Mouse (Mus musculus) cerebral cortex, adult 2 months (tissue): Measurements from ENCODE around the gene Gbp8.

ENCODE experiments used
- WGBS: fragments of 180-500 bp; shearing (Covaris S2); methylation state at CpG from one replicate; pipeline ENCODE4 v1.1.7; 2018; 5-methylcytosine and 5-hydroxymethylcytosine counted together

Gbp8 gene

DNA sequence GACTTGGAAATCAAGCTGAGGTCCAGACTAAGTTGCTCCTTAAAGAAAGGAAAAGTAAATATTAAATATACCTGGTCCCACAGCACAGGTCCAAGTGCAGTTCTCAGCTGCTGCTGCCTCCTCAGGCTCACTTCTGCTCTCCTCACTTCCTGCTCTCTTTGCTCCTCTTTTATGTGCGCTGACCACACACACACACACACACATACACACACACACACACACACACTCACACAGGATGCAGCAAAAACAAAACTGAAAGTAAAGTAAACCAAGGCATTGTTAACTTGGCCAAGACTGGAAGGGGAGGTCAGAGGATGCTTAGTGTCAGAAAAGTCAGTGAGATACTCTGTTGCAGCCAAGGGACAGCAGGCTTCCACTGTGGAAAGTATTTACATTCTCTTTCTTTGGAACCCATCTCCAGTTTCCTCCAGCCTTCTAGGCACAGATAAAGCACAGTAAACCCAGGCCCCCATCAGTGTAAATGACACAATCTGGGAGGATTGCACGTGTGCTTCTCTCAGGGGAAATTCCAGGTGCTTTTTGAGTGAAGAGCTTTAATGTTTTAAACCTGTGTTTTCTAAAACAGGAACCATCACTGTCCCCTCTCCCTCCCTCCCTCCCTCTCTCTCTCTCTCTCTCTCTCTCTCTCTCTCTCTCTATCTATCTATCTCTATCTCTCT lies at the start of gene Gbp8, which contains the start of the genes Gbp9 and Gbp4:
Gbp8 (minus strand) TSS at position 132 of the 680 bp plus-strand sequence.
Gbp9 (minus strand) TSS at position 131 of the 680 bp plus-strand sequence.
Gbp4 (minus strand) TSS at position 178 of the 680 bp plus-strand sequence.
- WGBS: 33% methylated on average over 2 of the region's 2 CpGs

GRCm38 (mm10) chr5:105156582-105156981 lies 17.2 kb upstream of the Gbp8 start:
- WGBS: 70% methylated on average over 5 of the region's 5 CpGs

DNA sequence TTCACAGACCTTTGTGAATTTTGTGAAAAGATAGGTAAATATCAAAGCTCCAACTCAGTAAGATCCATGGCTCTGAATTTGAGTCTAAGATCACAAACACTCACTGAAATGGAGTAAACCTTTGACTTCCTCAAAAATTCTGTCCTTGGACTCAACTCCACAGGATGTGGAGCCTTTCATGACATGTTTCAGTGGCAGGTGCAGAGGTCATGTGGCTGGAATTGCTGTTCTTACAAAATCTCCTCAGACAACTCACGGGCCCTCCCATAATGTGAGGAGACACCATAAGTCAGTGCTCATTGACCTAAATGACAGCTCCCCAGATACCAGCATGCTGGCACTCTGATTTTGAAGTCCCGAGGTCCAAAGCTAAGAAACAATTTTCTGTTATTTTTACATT lies 8.7 kb upstream of the Gbp8 start:
- WGBS: 65% methylated on average over 2 of the region's 2 CpGs

DNA sequence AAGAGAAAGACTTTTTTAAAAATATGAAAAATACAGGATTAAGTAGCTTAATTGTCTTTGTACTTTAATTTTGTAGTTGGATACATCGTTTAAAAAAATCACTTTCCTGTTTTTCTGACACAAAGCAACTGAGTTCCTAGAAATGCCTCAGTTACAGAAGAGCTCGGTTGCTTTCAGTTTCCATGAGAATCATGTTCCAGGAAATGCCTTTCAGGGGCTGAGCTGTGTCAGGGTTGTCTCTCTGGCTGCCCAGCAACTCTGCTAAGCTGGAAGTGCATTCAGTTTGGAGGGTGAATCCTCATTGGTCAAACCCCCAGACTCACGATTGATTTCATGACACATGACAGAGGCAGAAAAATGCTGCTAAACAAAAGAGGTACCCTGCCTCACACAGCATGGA lies 6.4 kb upstream of the Gbp8 start:
- WGBS: 45% methylated on average over 3 of the region's 3 CpGs

DNA sequence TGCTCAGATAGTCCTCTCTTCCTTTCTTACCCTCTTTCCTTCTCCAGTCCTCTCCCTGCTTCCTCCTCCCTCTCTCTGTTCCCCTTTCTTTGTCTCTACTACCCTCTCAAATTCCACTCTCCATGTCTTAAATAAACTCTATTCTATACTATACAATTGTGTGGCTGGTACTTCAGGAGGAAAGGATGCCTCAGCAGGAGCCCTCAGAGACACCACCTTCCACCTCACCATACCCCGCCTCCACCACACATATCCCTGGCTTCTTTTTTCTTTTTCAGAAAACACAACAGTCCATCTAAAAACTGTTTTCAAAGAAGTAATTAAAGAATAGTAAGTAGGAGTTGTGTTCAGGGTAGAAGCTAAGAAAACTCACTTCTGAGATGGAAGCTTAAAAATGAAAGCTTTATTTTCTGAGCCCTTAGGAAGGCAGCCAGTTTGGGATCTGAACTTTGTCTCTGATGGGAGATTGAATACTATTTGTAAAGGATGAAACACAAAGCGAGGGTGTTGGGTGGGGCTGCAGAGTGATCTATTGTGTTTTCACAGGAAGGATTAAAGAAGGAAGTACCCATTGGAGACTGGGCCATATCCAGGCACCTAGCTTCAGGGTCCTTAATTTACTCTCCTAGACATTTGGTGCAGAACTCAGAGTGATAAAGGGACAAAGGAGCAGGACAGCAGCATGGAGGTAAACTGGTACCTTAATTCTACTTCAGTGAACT lies 910 bp upstream of the Gbp8 start:
- WGBS: 55% methylated on average over 2 of the region's 2 CpGs

- WGBS: 83% methylated on average over 1 of the region's 1 CpGs
Observed at GRCm38 (mm10) chr5:105138906-105139305, 434 bp downstream of the Gbp8 start.

DNA sequence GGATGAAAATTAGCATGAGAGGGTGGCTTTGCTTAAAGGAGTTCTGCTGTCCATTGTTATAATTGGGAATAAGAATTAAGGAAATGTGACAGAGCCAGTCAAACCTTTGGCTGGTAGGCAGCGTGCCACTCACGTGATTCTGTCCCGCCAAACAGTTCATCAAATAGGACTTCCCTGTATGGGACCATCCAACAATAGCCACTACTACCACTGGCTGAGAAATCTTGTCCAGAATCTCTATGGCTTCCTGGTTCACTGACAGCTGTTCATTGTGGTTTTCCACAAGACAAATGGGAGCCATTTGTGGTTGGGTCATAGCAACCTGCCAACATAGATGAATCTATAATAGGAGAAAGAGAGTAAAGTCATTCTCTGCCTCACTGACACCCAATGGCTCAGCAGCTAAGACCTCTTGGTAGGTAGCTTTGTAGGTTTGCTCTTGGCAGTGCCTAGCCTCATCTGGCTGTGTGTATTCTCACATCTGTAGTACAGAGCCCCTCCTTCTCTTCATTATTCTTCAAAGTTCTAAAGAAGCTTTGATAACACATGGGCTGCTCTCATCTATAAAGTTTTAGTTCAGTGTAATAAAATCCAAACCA lies 2.5 kb downstream of the Gbp8 start:
- WGBS: 52% methylated on average over 3 of the region's 3 CpGs

GRCm38 (mm10) chr5:105121731-105122130 lies 17.6 kb downstream of the Gbp8 start:
- 48% methylated on average over 6 of the region's 6 CpGs for WGBS

GRCm38 (mm10) chr5:105115740-105116139 lies 23.6 kb downstream of the Gbp8 start:
- 75% methylated on average over 2 of the region's 2 CpGs for WGBS

- 91% methylated on average over 2 of the region's 2 CpGs for WGBS
Observed at GRCm38 (mm10) chr5:105114696-105115095, 24.6 kb downstream of the Gbp8 start.

DNA sequence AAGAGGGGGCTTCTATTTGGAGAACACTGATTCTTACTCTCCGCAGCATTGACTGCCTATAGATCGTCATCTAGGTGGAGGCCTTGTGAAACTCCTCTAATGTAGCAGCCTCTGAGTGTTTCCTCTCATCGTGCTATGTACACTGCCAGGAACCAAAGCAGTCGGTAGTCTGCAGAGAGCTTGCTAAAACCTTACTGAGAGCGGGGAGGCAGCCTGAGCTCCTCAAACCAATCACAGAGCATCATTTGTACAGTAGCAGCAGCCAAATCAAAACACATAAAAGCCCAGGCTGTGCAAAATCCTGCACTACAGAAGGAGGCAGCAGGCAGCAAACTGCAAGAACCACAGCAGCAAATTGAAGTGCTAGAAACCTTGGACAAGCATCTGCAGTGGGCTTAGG lies 25.7 kb downstream of the Gbp8 start:
- 88% methylated on average over 5 of the region's 5 CpGs for WGBS

DNA sequence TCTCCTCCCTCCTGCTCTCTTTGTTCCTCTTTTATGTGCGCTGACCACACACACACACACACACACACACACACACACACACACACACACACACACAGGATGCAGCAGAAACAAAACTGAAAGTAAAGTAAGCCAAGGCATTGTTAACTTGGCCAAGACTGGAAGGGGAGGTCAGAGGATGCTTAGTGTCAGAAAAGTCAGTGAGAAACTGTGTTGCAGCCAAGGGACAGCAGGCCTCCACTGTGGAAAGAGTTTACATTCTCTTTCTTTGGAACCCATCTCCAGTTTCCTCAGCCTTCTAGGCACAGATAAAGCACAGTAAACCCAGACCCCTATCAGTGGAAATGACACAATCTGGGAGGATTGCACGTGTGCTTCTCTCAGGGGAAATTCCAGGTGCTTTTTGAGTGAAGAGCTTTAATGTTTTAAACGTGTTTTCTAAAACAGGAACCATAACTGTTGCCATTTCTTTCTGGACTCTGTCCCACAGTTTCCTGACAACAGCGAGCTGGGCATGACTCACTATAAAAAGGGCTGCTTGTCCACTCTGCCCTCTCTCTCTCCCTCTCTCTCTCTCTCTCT lies 29.0 kb downstream of the Gbp8 start:
- WGBS: 20% methylated on average over 4 of the region's 4 CpGs

- 47% methylated on average over 1 of the region's 1 CpGs for WGBS
Observed at GRCm38 (mm10) chr5:105109775-105110174, 29.6 kb downstream of the Gbp8 start.

GRCm38 (mm10) chr5:105105689-105106088 lies 33.7 kb downstream of the Gbp8 start:
- 82% methylated on average over 2 of the region's 2 CpGs for WGBS

- WGBS: 72% methylated on average over 2 of the region's 2 CpGs
Observed at GRCm38 (mm10) chr5:105064443-105064842, 74.9 kb downstream of the Gbp8 start.

DNA sequence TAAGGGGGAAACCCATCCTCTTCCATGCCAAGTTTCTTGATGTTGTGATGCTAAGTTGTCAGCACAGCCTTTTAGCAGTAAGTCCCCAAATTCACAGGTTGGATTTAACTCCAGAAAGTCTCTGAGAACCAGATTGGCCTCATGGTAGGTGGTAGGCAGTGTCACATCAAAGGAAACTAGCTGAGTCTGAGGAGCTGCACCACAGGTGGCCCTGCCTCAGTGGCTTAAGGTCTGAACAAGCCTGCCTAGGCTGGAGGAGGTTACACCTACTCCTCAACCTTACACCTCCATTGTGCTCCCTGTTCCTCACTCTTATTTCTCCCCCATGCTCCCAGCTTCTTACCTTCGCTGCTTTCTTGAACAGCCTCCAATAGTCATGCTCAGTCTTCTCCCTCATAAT lies 76.0 kb downstream of the Gbp8 start:
- WGBS: 83% methylated on average over 1 of the region's 1 CpGs

DNA sequence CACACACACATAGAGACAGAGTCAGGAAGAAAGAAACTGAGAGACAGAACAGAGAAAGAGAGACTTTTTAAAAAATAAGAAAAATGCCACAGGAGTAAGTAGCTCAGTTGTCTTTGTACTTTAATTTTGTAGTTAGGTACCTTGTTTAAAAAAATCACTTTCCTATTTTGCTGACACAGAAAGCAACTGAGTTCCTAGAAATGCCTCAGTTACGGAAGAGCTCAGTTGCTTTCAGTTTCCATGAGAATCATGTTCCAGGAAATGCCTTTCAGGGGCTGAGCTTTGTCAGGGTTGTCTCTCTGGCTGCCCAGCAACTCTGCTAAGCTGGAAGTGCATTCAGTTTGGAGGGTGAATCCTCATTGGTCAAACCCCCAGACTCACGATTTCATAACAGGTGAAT lies 76.9 kb downstream of the Gbp8 start:
- 61% methylated on average over 2 of the region's 2 CpGs for WGBS

GRCm38 (mm10) chr5:105060224-105060623 lies 79.1 kb downstream of the Gbp8 start:
- WGBS: 94% methylated on average over 2 of the region's 2 CpGs

DNA sequence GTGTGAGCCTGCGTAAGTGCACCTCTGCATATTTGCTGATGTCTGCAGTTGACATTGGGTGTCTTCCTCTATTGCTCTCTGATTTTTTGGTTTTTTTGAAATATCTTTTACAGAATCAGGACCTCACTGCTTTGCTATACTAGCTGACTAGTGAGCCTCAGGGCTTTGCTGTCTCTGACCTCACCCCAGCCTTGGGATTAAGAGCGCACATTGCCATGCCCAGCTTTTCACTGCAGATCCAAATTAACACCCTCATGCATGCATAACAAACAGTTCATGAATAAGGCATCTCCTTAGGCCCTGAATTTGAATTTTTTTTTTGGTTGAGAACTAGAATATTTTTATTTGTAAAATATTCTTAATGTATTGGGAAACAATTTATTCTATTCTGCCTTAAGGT lies 84.1 kb downstream of the Gbp8 start:
- 67% methylated on average over 2 of the region's 2 CpGs for WGBS

DNA sequence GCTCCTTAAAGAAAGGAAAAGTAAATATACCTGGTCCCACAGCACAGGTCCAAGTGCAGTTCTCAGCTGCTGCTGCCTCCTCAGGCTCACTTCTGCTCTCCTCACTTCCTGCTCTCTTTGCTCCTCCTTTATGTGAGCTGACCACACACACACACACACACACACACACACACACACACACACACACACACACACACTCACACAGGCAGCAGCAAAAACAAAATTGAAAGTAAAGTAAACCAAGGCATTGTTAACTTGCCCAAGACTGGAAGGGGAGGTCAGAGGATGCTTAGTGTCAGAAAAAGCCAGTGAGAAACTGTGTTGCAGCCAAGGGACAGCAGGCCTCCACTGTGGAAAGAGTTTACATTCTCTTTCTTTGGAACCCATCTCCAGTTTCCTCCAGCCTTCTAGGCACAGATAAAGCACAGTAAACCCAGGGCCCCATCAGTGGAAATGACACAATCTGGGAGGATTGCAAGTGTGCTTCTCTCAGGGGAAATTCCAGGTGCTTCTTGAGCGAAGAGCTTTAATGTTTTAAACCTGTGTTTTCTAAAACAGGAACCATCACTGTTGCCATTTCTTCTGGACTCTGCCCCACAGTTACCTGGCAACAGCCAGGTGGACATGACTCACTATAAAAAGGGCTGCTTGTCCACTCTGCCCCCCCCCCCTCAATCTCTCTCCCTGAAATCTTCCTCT lies 85.7 kb downstream of the Gbp8 start:
- WGBS: 85% methylated on average over 1 of the region's 1 CpGs

DNA sequence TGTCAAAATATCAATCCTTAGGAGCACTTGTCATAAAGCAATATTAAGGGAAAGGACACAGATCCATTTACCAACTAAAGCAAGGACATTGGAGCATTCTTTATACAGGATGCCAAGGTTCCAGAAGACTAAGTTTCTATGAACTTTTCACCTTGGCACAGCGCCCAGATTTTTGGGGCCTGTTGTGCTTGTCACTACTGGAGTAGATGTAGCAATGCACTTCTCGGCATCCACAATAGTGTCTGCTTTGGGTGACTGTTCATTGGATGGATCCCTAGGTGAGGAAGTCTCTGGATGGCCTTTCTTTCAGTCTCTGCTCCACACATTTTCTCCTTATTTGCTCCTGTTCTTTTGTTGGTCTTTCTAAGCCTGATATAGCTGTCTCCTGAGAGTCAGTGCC lies 107.0 kb downstream of the Gbp8 start:
- whole genome bisulfite sequencing: 75% methylated on average over 2 of the region's 2 CpGs

- 81% methylated on average over 1 of the region's 1 CpGs for WGBS
Observed at GRCm38 (mm10) chr5:105012551-105012950, 126.8 kb downstream of the Gbp8 start.
